Mouse (Mus musculus) limb, embryonic 10.5 days (tissue): Measurements from ENCODE around the gene Arap1. TPM values are rescaled to one million over a fixed set of nuclear protein-coding genes. Genes with fewer than 3 reads are reported as not detected.
A peak's percentile ranks its signal among the peaks of the same experiment; 100 is the strongest.

Experiments
- DNase-seq: peaks from one replicate; pipeline ENCODE4 v3.0.0-alpha.2; 2017; ENCODE audit warnings: low spot score
- H3K27ac ChIP-seq: fragments of 300-500 bp; sonication (generic); 2 replicates; pipeline ENCODE4 v1.5.1; 2016; ENCODE audit warnings: mild to moderate bottlenecking
- H3K27me3 ChIP-seq: fragments of 300-500 bp; sonication (generic); 2 replicates; pipeline ENCODE4 v1.6.1; 2016; ENCODE audit warnings: low read depth, mild to moderate bottlenecking; ENCODE audit not compliant: poor library complexity, severe bottlenecking
- H3K36me3 ChIP-seq: fragments of 300-500 bp; sonication (generic); 2 replicates; pipeline ENCODE4 v1.6.1; 2016; ENCODE audit warnings: mild to moderate bottlenecking, moderate library complexity
- H3K4me1 ChIP-seq: fragments of 300-500 bp; sonication (generic); 2 replicates; pipeline ENCODE4 v1.6.1; 2016
- H3K4me3 ChIP-seq: fragments of 300-500 bp; sonication (generic); 2 replicates; pipeline ENCODE4 v1.5.1; 2016; ENCODE audit warnings: mild to moderate bottlenecking, moderate library complexity
- H3K9me3 ChIP-seq: fragments of 300-500 bp; sonication (generic); replicated peaks from 2 replicates; pipeline ENCODE4 v1.6.1; 2016; ENCODE audit warnings: mild to moderate bottlenecking
- WGBS: fragments of 180-500 bp; shearing (Covaris S2); methylation state at CpG from one replicate; pipeline ENCODE4 v1.1.7; 2016; 5-methylcytosine and 5-hydroxymethylcytosine counted together
- polyA plus RNA-seq: library from polyadenylated mRNA; unstranded; fragments of >200 nt; fragmentation: Nextera tagmentation; extraction: Ambion mirVana; gene quantifications from 2 replicates; pipeline ENCODE4 v1.2.1, GENCODE M21; 2016

The Arap1 gene
- polyA plus RNA-seq, 1 experiment from 2014 or later = 20.5 TPM

DNA sequence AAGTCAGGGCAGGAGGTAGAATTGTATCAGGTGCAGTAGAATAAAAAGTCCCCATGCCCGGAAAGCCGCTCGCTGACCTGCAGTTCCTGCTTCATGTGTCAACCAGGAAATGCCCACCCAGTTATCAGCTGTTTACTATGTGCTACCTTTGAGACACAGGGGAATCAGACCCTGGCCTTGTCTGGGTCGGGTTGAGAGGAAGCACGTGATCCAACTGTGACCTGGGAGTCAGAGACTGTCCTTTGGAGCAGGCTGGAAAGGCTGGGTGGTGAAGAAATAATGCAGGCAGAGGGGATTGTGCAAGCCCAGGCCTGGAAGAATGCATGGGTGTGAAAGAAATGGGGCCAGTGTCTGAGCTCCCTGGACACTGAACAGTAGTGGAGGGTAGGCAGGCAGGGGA is 6.6 kb downstream of the Arap1 start:
- Histone ChIP-seq H3K4me3 (no peak overlapping the region), H3K36me3 (no peaks in the 10 kb centered on the region), H3K9me3 (no peaks in the 10 kb centered on the region), H3K27me3 (peaks cover 9% of the 10 kb centered on the region), H3K27ac (no peak overlapping the region), H3K4me1 (peaks cover 35% of the 10 kb centered on the region)
- DNase-seq = no peak
- 82% methylated on average over 5 of the region's 5 CpGs for WGBS

- Histone ChIP-seq H3K9me3 (no peaks in the 10 kb centered on the region), H3K36me3 (no peaks in the 10 kb centered on the region), H3K4me1 (peaks cover 31% of the 10 kb centered on the region), H3K27ac (no peak overlapping the region), H3K4me3 (no peak overlapping the region), H3K27me3 (0 out of 2 replicates have a peak, but pooled peaks cover 3% of the 10 kb centered on the region)
- no peak for DNase-seq
- 89% methylated on average over 6 of the region's 6 CpGs for WGBS
Measured at GRCm38 (mm10) chr7:101355551-101356100, 7.8 kb downstream of the Arap1 start.

- Histone ChIP-seq H3K27me3 (0 out of 2 replicates have a peak, but pooled peaks cover 3% of the 10 kb centered on the region), H3K4me1 (peaks cover 37% of the 10 kb centered on the region), H3K36me3 (no peaks in the 10 kb centered on the region), H3K9me3 (no peaks in the 10 kb centered on the region), H3K27ac (peak overlapping the region; percentile 48; the same call in 1 of the 2 replicates), H3K4me3 (no peak overlapping the region)
- DNase-seq = no peak
- 64% methylated on average over 3 of the region's 3 CpGs for WGBS
Measured at GRCm38 (mm10) chr7:101356868-101357267, 9.0 kb downstream of the Arap1 start.

DNA sequence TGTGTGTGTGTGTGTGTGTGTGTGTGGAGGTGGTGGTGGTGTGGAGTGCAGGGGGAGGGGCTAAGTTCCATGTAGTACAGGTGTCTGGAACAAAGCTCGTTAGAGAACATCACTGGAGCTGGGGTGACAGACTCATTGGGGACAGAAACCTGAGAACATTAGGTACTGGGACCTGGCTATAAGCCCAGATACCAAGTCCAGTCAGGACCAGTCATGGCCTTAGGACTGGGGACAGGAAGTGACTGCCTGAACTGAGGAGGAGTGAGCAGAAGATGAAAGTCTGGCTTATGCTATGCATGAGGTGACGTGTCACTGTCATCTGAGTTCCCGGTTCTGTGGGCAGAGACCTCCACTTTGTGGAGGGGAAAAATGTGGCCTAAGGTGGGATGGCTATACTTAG is 12.5 kb downstream of the Arap1 start:
- Histone ChIP-seq H3K9me3 (no peaks in the 10 kb centered on the region), H3K27ac (no peak overlapping the region), H3K4me1 (peaks cover 28% of the 10 kb centered on the region), H3K36me3 (no peaks in the 10 kb centered on the region), H3K4me3 (no peak overlapping the region), H3K27me3 (no peaks in the 10 kb centered on the region)
- DNase-seq = no peak
- WGBS = 80% methylated on average over 3 of the region's 3 CpGs

DNA sequence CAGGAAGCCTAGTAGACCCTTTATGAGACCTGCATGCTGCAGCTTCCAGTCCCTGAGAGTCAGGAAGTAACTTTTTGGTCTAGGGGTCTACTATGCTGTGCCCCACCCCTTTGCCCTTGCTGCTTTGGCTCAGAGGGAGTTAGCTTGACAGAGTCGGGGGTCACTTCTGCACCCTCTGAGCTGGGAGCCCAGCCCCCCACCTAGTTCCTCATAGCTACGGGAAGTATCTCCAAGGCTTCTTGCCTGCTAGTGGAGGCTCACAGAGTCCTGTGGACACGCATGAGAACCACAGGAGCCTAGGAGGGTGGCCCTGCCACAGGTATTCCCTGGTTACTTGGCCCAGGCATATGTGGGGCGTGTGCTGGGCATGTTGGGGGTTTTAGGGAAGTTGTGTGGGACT is 13.2 kb downstream of the Arap1 start:
- Histone ChIP-seq H3K27ac (no peak overlapping the region; the same call in 1 of the 2 replicates), H3K4me3 (no peak overlapping the region), H3K27me3 (no peaks in the 10 kb centered on the region), H3K36me3 (no peaks in the 10 kb centered on the region), H3K4me1 (peaks cover 28% of the 10 kb centered on the region), H3K9me3 (no peaks in the 10 kb centered on the region)
- no peak for DNase-seq
- 87% methylated on average over 4 of the region's 4 CpGs for WGBS

DNA sequence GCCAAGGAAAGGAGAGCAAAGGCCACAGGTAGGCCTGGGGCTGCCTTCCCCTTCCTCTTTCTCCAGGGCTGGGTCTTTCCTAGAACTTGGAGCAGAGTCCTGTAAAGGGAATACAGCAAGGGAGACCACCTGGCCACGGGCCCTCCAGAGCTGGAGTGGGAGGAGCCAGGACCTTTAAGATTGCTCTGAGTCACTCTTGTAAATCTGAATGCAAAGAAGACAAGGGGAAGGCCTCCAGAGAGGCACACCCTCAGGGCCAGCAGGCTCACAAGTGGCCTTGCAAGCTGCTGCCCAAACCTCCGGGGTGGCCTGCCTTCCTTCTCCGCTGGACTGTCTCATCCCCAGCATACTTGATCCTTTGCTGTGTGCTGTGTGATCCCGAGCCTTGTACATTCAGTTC is 13.9 kb downstream of the Arap1 start:
- H3K4me1 ChIP-seq = peaks cover 20% of the 10 kb centered on the region
- no peak for DNase-seq
- WGBS = 67% methylated on average over 4 of the region's 4 CpGs
- no peaks in the 10 kb centered on the region for H3K27me3 ChIP-seq
- H3K27ac ChIP-seq = peak overlapping the region; percentile 1; the same call in 1 of the 2 replicates
- no peak overlapping the region for H3K4me3 ChIP-seq
- H3K36me3 ChIP-seq = no peaks in the 10 kb centered on the region
- no peaks in the 10 kb centered on the region for H3K9me3 ChIP-seq

GRCm38 (mm10) chr7:101362791-101363191 is 14.9 kb downstream of the Arap1 start:
- no peaks in the 10 kb centered on the region for H3K36me3 ChIP-seq
- H3K4me1 ChIP-seq = peaks cover 12% of the 10 kb centered on the region
- H3K9me3 ChIP-seq = no peaks in the 10 kb centered on the region
- H3K27ac ChIP-seq = no peak overlapping the region
- no peak overlapping the region for H3K4me3 ChIP-seq
- H3K27me3 ChIP-seq = no peaks in the 10 kb centered on the region
- DNase-seq = no peak
- 75% methylated on average over 5 of the region's 5 CpGs for WGBS

DNA sequence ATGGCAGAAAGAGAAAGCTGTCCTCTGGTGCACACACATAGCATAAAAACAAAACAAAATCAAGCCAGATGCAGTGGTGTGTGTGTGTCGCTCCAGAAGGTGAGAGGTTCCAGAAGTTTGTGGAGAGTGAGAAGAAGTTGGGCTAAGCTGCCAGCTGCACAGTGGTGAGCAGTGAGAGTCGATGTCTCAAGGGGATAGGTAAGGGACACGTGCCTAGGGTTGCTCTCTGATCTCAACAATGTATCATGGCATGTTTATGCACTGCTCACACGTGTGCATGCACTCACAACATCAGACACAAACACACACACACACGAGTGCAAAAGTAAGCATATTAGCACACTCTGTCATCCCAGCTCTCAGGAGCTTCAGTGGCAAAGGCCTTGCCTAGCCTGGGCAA is 16.0 kb downstream of the Arap1 start:
- WGBS = 82% methylated on average over 5 of the region's 5 CpGs
- H3K27ac ChIP-seq = no peak overlapping the region
- no peaks in the 10 kb centered on the region for H3K27me3 ChIP-seq

GRCm38 (mm10) chr7:101367901-101368852 is 20.3 kb downstream of the Arap1 start:
- WGBS = 70% methylated on average over 11 of the region's 11 CpGs
- H3K27ac ChIP-seq = no peak overlapping the region
- no peak for DNase-seq

More for the DNA sequence above, 16.0 kb downstream of the Arap1 start:
- no peak for DNase-seq
- Histone ChIP-seq H3K4me1 (peaks cover 12% of the 10 kb centered on the region), H3K9me3 (no peaks in the 10 kb centered on the region), H3K4me3 (no peak overlapping the region), H3K36me3 (no peaks in the 10 kb centered on the region)

GRCm38 (mm10) chr7:101369666-101370065 is 21.8 kb downstream of the Arap1 start:
- no peak for DNase-seq
- Histone ChIP-seq H3K27me3 (no peaks in the 10 kb centered on the region), H3K36me3 (no peaks in the 10 kb centered on the region), H3K9me3 (no peaks in the 10 kb centered on the region), H3K4me3 (no peak overlapping the region), H3K4me1 (0 out of 2 replicates have a peak, but pooled peaks cover 7% of the 10 kb centered on the region), H3K27ac (no peak overlapping the region)
- 80% methylated on average over 7 of the region's 7 CpGs for whole genome bisulfite sequencing

More at GRCm38 (mm10) chr7:101367901-101368852, 20.3 kb downstream of the Arap1 start:
- H3K36me3 ChIP-seq = no peaks in the 10 kb centered on the region
- H3K9me3 ChIP-seq = no peaks in the 10 kb centered on the region
- H3K27me3 ChIP-seq = no peaks in the 10 kb centered on the region
- H3K4me1 ChIP-seq = 0 out of 2 replicates have a peak, but pooled peaks cover 7% of the 10 kb centered on the region
- H3K4me3 ChIP-seq = no peak overlapping the region

DNA sequence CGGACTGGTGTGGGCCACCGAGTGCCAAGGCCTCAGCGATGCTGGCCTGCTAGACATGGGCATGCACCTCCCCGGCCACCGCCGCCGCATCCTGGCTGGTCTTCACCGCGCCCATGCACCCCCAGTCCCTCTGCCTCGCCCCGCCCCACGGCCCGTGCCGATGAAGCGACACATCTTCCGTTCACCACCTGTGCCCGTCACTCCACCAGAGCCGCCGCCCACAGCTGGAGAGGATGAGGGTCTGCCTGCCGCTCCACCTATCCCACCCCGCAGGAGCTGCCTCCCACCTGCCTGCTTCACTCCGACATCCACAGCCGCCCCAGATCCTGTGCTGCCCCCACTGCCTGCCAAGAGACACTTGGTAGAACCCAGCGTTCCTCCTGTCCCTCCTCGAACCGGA is 25.2 kb downstream of the Arap1 start:
- H3K36me3 ChIP-seq = no peaks in the 10 kb centered on the region
- H3K27ac ChIP-seq = no peak overlapping the region
- 77% methylated on average over 26 of the region's 26 CpGs for WGBS
- peaks cover 19% of the 10 kb centered on the region for H3K4me1 ChIP-seq
- DNase-seq = no peak
- no peaks in the 10 kb centered on the region for H3K9me3 ChIP-seq
- no peak overlapping the region for H3K4me3 ChIP-seq
- H3K27me3 ChIP-seq = no peaks in the 10 kb centered on the region

DNA sequence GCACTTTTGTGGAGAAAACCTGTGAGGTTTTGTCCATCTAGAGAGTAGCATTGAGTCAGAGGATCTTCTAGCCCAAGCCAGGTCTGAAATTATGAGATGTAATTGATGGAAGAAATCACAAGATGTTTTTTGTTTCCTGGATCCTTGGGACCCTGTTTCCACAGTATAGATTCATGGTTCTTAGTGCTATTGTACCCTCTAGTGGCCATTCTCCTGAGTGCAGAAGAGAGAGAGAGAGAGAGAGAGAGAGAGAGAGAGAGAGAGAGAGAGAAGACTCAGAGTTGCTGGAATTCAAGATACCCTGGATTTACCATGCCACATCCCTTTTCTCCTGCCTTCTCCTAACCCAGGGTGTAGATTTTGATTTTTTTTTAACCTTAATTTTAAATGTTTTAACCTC is 26.3 kb downstream of the Arap1 start:
- no peak overlapping the region for H3K4me3 ChIP-seq
- no peak for DNase-seq
- no peak overlapping the region for H3K27ac ChIP-seq
- no peaks in the 10 kb centered on the region for H3K27me3 ChIP-seq
- no peaks in the 10 kb centered on the region for H3K9me3 ChIP-seq
- H3K4me1 ChIP-seq = peaks cover 28% of the 10 kb centered on the region
- no peaks in the 10 kb centered on the region for H3K36me3 ChIP-seq

- WGBS = 76% methylated on average over 10 of the region's 10 CpGs
- no peak overlapping the region for H3K27ac ChIP-seq
Measured at GRCm38 (mm10) chr7:101376701-101377340, 29.0 kb downstream of the Arap1 start.

More at GRCm38 (mm10) chr7:101376701-101377340, 29.0 kb downstream of the Arap1 start:
- no peaks in the 10 kb centered on the region for H3K9me3 ChIP-seq
- no peaks in the 10 kb centered on the region for H3K27me3 ChIP-seq
- no peak overlapping the region for H3K4me3 ChIP-seq
- H3K36me3 ChIP-seq = no peaks in the 10 kb centered on the region
- DNase-seq = no peak
- peaks cover 31% of the 10 kb centered on the region for H3K4me1 ChIP-seq
